Mouse (Mus musculus) urinary bladder, adult 2 months (tissue): ENCODE measurements around the gene Scaf8. TPM values are rescaled to one million over a fixed set of nuclear protein-coding genes. Genes with fewer than 3 reads are reported as not detected.

Experiments used
- polyA plus RNA-seq: library from polyadenylated mRNA; depleted of rRNA; stranded (reverse); fragments of >200 nt; gene quantifications from 2 replicates; pipeline ENCODE4 v1.2.3, GENCODE M21; 2012; rRNA removed

Scaf8 gene
- polyA plus RNA-seq, 1 experiment: 23.0 TPM

Other genes with a start within 250 kb of the Scaf8 start
- gene Tiam2, start 211.6 kb downstream of the Scaf8 start, polyA plus RNA-seq: 7.2 and 7.4 TPM in 2 replicates